Mouse (Mus musculus): ENCODE measurements at regions not wholly inside any gene's neighbourhood (a gene's known extent, or its start where the extent isn't known, plus 50 kb on each side); places are given as distances from the start of the nearest gene placed in this dataset.

GRCm38 (mm10) chr12:98009175-98009574, 250.1 kb downstream of the Galc start:
- no peak overlapping the region for H3K4me2 ChIP-seq (ENCODE audit: low read depth, low read length)
- H3K9ac ChIP-seq (ENCODE audit: low read depth, low read length), result no peak overlapping the region
- H3K9me3 ChIP-seq (ENCODE audit: control insufficient read depth, low read length), result no peaks in the 10 kb centered on the region
- no peaks in the 10 kb centered on the region for H3K4me1 ChIP-seq (ENCODE audit: control insufficient read depth, insufficient read depth, low read length)
- DNase-seq (ENCODE audit: low spot score), result no peak
- 82% methylated on average over 2 of the region's 2 CpGs for WGBS
- no peak overlapping the region for H3K4me3 ChIP-seq (ENCODE audit: low read depth, low read length)
- no peak for ATAC-seq (ENCODE audit: low read depth)
- H3K27me3 ChIP-seq (replicated peaks; ENCODE audit: control insufficient read depth, insufficient read depth, low read length), result no peaks in the 10 kb centered on the region
- no peak overlapping the region for H3K27ac ChIP-seq (replicated peaks; ENCODE audit: low read depth, low read length)
- no peaks in the 10 kb centered on the region for H3K36me3 ChIP-seq (ENCODE audit: control insufficient read depth, insufficient read depth, low read length)

DNA sequence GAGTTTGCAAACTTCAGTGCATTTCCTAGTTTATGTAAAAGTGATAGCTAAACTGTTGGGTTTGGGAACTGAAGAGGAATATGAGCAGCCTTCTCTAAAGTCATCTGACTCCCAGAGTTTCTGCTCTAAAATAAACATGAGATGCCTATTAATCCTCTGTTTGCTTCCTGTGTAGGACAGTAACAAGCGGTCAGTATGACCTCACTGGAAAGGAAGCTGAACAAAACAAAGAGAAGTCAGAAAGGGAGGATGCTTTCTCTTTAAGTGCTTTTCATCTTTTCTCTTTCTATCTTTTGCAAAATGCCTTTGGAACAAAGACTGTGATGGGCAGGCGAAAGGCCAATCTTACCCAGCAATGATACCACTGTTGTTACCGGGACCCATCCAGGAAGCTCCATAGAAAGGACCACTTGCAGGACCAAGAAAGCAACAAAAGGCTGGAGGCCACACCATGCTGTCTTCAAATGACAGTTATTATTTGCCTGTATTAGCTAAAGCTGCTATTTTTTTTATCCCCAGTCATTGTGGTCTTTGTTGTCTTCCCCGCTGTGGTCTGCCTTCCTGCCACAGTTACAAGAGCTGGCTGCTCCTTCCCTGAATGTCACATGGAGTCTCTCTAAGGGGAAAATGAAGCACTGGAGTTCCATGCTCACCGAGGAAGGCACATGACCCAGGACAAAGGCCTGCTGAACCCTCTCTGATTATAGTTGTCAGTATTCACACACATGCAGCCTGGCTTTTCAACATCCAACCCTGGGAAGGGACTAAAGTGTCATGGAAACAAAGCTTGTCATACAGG, 253.4 kb downstream of the Galc start:
- no peak for ATAC-seq (ENCODE audit: low read depth)
- H3K27ac ChIP-seq (replicated peaks; ENCODE audit: low read depth, low read length), result no peak overlapping the region
- H3K9me3 ChIP-seq (ENCODE audit: control insufficient read depth, low read length), result no peaks in the 10 kb centered on the region

DNA sequence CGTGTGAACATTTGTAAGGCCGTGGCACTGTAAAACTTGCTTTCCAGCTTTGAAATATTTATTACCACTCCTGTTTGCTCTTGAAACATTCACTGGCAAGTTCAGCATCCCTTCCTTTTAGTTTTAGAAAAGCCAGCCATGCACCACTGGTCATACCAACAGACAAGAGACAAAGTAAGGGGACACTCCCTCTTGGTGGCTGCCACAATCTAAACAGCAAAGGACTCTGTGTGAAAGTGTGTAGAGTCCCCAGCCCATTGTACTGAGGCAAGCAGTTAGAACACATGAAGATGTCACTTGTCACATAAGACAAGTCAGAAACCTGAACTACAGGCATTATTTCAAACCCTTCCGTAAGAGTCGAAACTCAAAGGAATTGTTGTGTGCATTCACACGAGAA, 257.0 kb downstream of the Galc start:
- H3K4me1 ChIP-seq (ENCODE audit: control insufficient read depth, insufficient read depth, low read length), result no peaks in the 10 kb centered on the region
- WGBS, result 86% methylated on average over 5 of the region's 5 CpGs
- no peaks in the 10 kb centered on the region for H3K27me3 ChIP-seq (replicated peaks; ENCODE audit: control insufficient read depth, insufficient read depth, low read length)
- ATAC-seq (ENCODE audit: low read depth), result no peak
- no peaks in the 10 kb centered on the region for H3K36me3 ChIP-seq (ENCODE audit: control insufficient read depth, insufficient read depth, low read length)
- no peak overlapping the region for H3K27ac ChIP-seq (replicated peaks; ENCODE audit: low read depth, low read length)
- no peak for DNase-seq (ENCODE audit: low spot score)
- H3K9ac ChIP-seq (ENCODE audit: low read depth, low read length), result no peak overlapping the region
- H3K4me3 ChIP-seq (ENCODE audit: low read depth, low read length), result no peak overlapping the region
- H3K9me3 ChIP-seq (ENCODE audit: control insufficient read depth, low read length), result no peaks in the 10 kb centered on the region
- H3K4me2 ChIP-seq (ENCODE audit: low read depth, low read length), result no peak overlapping the region

More for the DNA sequence above, 253.4 kb downstream of the Galc start:
- Histone ChIP-seq H3K4me1 (ENCODE audit: control insufficient read depth, insufficient read depth, low read length) (no peaks in the 10 kb centered on the region), H3K4me2 (ENCODE audit: low read depth, low read length) (no peak overlapping the region), H3K36me3 (ENCODE audit: control insufficient read depth, insufficient read depth, low read length) (no peaks in the 10 kb centered on the region), H3K27me3 (replicated peaks; ENCODE audit: control insufficient read depth, insufficient read depth, low read length) (no peaks in the 10 kb centered on the region), H3K4me3 (ENCODE audit: low read depth, low read length) (no peak overlapping the region), H3K9ac (ENCODE audit: low read depth, low read length) (no peak overlapping the region)
- 69% methylated on average over 5 of the region's 5 CpGs for WGBS
- DNase-seq (ENCODE audit: low spot score), result no peak

GRCm38 (mm10) chr12:97994884-97995283, 264.4 kb downstream of the Galc start:
- no peak for ATAC-seq (ENCODE audit: low read depth)
- no peak overlapping the region for H3K4me3 ChIP-seq (ENCODE audit: low read depth, low read length)
- H3K4me2 ChIP-seq (ENCODE audit: low read depth, low read length), result no peak overlapping the region
- 50% methylated on average over 1 of the region's 1 CpGs for WGBS
- H3K27ac ChIP-seq (replicated peaks; ENCODE audit: low read depth, low read length), result no peak overlapping the region
- no peaks in the 10 kb centered on the region for H3K27me3 ChIP-seq (replicated peaks; ENCODE audit: control insufficient read depth, insufficient read depth, low read length)
- no peaks in the 10 kb centered on the region for H3K36me3 ChIP-seq (ENCODE audit: control insufficient read depth, insufficient read depth, low read length)
- DNase-seq (ENCODE audit: low spot score), result no peak
- H3K9ac ChIP-seq (ENCODE audit: low read depth, low read length), result no peak overlapping the region
- H3K9me3 ChIP-seq (ENCODE audit: control insufficient read depth, low read length), result no peaks in the 10 kb centered on the region
- no peaks in the 10 kb centered on the region for H3K4me1 ChIP-seq (ENCODE audit: control insufficient read depth, insufficient read depth, low read length)

DNA sequence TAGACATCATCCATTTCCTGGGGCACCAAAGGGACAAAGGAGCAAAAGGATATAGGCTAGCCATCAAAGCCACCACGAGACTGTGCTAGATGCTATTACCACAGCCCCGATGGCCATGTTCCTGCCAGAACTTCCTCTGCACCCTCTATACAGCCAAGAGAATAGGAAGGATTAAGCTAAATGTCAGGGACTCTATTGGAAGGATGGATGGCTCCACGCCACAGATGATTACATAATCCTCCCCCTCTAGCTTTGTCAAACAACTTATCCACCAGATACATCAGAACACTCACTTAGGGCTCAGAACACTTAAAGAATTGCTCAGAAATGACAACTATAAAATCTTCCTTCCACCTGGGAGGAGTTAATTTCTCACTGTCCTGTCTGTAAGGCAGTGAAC, 265.3 kb downstream of the Galc start:
- 84% methylated on average over 3 of the region's 3 CpGs for WGBS
- Histone ChIP-seq H3K4me2 (ENCODE audit: low read depth, low read length) (no peak overlapping the region), H3K4me3 (ENCODE audit: low read depth, low read length) (no peak overlapping the region), H3K4me1 (ENCODE audit: control insufficient read depth, insufficient read depth, low read length) (no peaks in the 10 kb centered on the region), H3K36me3 (ENCODE audit: control insufficient read depth, insufficient read depth, low read length) (no peaks in the 10 kb centered on the region), H3K9me3 (ENCODE audit: control insufficient read depth, low read length) (no peaks in the 10 kb centered on the region), H3K9ac (ENCODE audit: low read depth, low read length) (no peak overlapping the region), H3K27me3 (replicated peaks; ENCODE audit: control insufficient read depth, insufficient read depth, low read length) (no peaks in the 10 kb centered on the region), H3K27ac (replicated peaks; ENCODE audit: low read depth, low read length) (no peak overlapping the region)
- DNase-seq (ENCODE audit: low spot score) (no peak), ATAC-seq (ENCODE audit: low read depth) (no peak)

- Histone ChIP-seq H3K4me2 (ENCODE audit: low read depth, low read length) (no peak overlapping the region), H3K27me3 (replicated peaks; ENCODE audit: control insufficient read depth, insufficient read depth, low read length) (no peaks in the 10 kb centered on the region), H3K36me3 (ENCODE audit: control insufficient read depth, insufficient read depth, low read length) (no peaks in the 10 kb centered on the region), H3K27ac (replicated peaks; ENCODE audit: low read depth, low read length) (no peak overlapping the region), H3K4me3 (ENCODE audit: low read depth, low read length) (no peak overlapping the region), H3K4me1 (ENCODE audit: control insufficient read depth, insufficient read depth, low read length) (no peaks in the 10 kb centered on the region), H3K9me3 (ENCODE audit: control insufficient read depth, low read length) (peaks cover 3% of the 10 kb centered on the region; the same call in 1 of the 2 replicates), H3K9ac (ENCODE audit: low read depth, low read length) (no peak overlapping the region)
- 91% methylated on average over 1 of the region's 1 CpGs for WGBS
- ATAC-seq (ENCODE audit: low read depth) (no peak), DNase-seq (ENCODE audit: low spot score) (no peak)
Measured at GRCm38 (mm10) chr12:97983390-97983789, 275.9 kb downstream of the Galc start.

DNA sequence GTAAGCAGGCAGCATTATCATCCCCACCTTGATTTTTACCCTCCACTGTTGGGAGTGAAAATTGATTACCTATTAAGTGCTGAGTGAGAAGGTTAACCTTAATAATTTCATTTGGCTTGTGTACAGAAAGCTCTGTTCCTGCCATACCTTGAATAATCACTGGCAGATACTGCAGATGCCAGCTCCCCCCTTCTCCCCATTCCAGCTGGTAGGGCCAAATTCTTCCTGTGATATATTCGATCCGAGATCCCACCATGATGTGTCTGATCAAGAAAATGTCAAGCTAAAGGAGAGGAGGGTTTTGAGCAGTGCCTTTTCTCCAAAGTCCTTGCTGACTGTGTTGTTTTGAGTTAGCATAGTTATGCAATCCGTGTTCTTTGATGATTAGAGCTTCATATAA, 280.6 kb downstream of the Galc start:
- DNase-seq (ENCODE audit: low spot score) (no peak), ATAC-seq (ENCODE audit: low read depth) (no peak)
- WGBS, result 68% methylated on average over 3 of the region's 3 CpGs
- H3K4me1 ChIP-seq (ENCODE audit: control insufficient read depth, insufficient read depth, low read length), result no peaks in the 10 kb centered on the region
- no peak overlapping the region for H3K4me2 ChIP-seq (ENCODE audit: low read depth, low read length)
- H3K9me3 ChIP-seq (ENCODE audit: control insufficient read depth, low read length), result peaks cover 3% of the 10 kb centered on the region; the same call in 1 of the 2 replicates
- no peak overlapping the region for H3K27ac ChIP-seq (replicated peaks; ENCODE audit: low read depth, low read length)
- no peaks in the 10 kb centered on the region for H3K36me3 ChIP-seq (ENCODE audit: control insufficient read depth, insufficient read depth, low read length)
- no peaks in the 10 kb centered on the region for H3K27me3 ChIP-seq (replicated peaks; ENCODE audit: control insufficient read depth, insufficient read depth, low read length)
- no peak overlapping the region for H3K9ac ChIP-seq (ENCODE audit: low read depth, low read length)
- no peak overlapping the region for H3K4me3 ChIP-seq (ENCODE audit: low read depth, low read length)

- Histone ChIP-seq H3K4me2 (ENCODE audit: low read depth, low read length) (no peak overlapping the region), H3K4me1 (ENCODE audit: control insufficient read depth, insufficient read depth, low read length) (no peaks in the 10 kb centered on the region), H3K4me3 (ENCODE audit: low read depth, low read length) (no peak overlapping the region), H3K27ac (replicated peaks; ENCODE audit: low read depth, low read length) (no peak overlapping the region), H3K36me3 (ENCODE audit: control insufficient read depth, insufficient read depth, low read length) (no peaks in the 10 kb centered on the region), H3K27me3 (replicated peaks; ENCODE audit: control insufficient read depth, insufficient read depth, low read length) (no peaks in the 10 kb centered on the region), H3K9ac (ENCODE audit: low read depth, low read length) (no peak overlapping the region), H3K9me3 (ENCODE audit: control insufficient read depth, low read length) (peaks cover 3% of the 10 kb centered on the region; the same call in 1 of the 2 replicates)
- 64% methylated on average over 8 of the region's 8 CpGs for WGBS
- ATAC-seq (ENCODE audit: low read depth) (peak; percentile 63; the same call in 1 of the 2 replicates), DNase-seq (ENCODE audit: low spot score) (no peak)
Measured at GRCm38 (mm10) chr12:97978178-97978651, 281.0 kb downstream of the Galc start.

- DNase-seq (ENCODE audit: low spot score) (no peak), ATAC-seq (ENCODE audit: low read depth) (no peak; the same call in 1 of the 2 replicates)
- Histone ChIP-seq H3K9ac (ENCODE audit: low read depth, low read length) (no peak overlapping the region), H3K27me3 (replicated peaks; ENCODE audit: control insufficient read depth, insufficient read depth, low read length) (no peaks in the 10 kb centered on the region), H3K27ac (replicated peaks; ENCODE audit: low read depth, low read length) (no peak overlapping the region), H3K4me3 (ENCODE audit: low read depth, low read length) (no peak overlapping the region), H3K4me1 (ENCODE audit: control insufficient read depth, insufficient read depth, low read length) (no peaks in the 10 kb centered on the region), H3K4me2 (ENCODE audit: low read depth, low read length) (no peak overlapping the region), H3K9me3 (ENCODE audit: control insufficient read depth, low read length) (peaks cover 3% of the 10 kb centered on the region; the same call in 1 of the 2 replicates), H3K36me3 (ENCODE audit: control insufficient read depth, insufficient read depth, low read length) (no peaks in the 10 kb centered on the region)
- WGBS, result 63% methylated on average over 3 of the region's 3 CpGs
Measured at GRCm38 (mm10) chr12:97977633-97978032, 281.6 kb downstream of the Galc start.
